Comparison of ENCODE assay signal across 22 mouse cellular contexts in genomic region chr5:9781107-9781506, GRCm38 (mm10). TPM values are rescaled to one million over a fixed set of nuclear protein-coding genes. Genes with fewer than 3 reads are reported as not detected.
DNase-seq lines count a peak whose midpoint lies in the region; ATAC-seq and TF ChIP-seq lines count a peak whose summit lies in the region.
"Had no signal": no experiment of that assay in that cellular context is flagged by ENCODE, and none has a peak within 500 bp of the region (broad histone marks: within the 10 kb centered on the region; RNA-seq: fewer than 3 reads in every experiment).

No protein-coding gene starts in this region.

- TF ChIP-seq POLR2A in brain, embryonic 14.5 days (IDR thresholded peaks at IDR 0.05; ENCODE audit: borderline replicate concordance, extremely low read depth, insufficient read depth, insufficient read length, poor library complexity, severe bottlenecking), result no peak

- no peaks in the 10 kb centered on the region for H3K36me3 ChIP-seq in forebrain, embryonic 13.5 days (ENCODE audit: poor library complexity, severe bottlenecking)
- H3K36me3 ChIP-seq in forebrain, embryonic 10.5 days (replicated peaks), result no peaks in the 10 kb centered on the region
- H3K36me3 ChIP-seq in limb, embryonic 13.5 days, result no peaks in the 10 kb centered on the region
- no peaks in the 10 kb centered on the region for H3K36me3 ChIP-seq in limb, embryonic 10.5 days
- no peaks in the 10 kb centered on the region for H3K36me3 ChIP-seq in midbrain, embryonic 13.5 days
- H3K36me3 ChIP-seq in midbrain, embryonic 11.5 days (ENCODE audit: control insufficient read depth, insufficient read depth, low read length), result no peaks in the 10 kb centered on the region
- H3K36me3 ChIP-seq: embryonic facial prominence, embryonic 10.5 days; heart, embryonic 10.5 days; hindbrain, embryonic 13.5 days had no signal

- no peak overlapping the region for H3K4me2 ChIP-seq in forebrain, embryonic 13.5 days
- no peak overlapping the region for H3K4me2 ChIP-seq in limb, embryonic 13.5 days (replicated peaks)
- no peak overlapping the region for H3K4me2 ChIP-seq in midbrain, embryonic 13.5 days (replicated peaks)
- no peak overlapping the region for H3K4me2 ChIP-seq in midbrain, embryonic 11.5 days
- H3K4me2 ChIP-seq: hindbrain, embryonic 13.5 days had no signal

- H3K9ac ChIP-seq in forebrain, embryonic 13.5 days, result no peak overlapping the region
- no peak overlapping the region for H3K9ac ChIP-seq in limb, embryonic 13.5 days
- no peak overlapping the region for H3K9ac ChIP-seq in midbrain, embryonic 13.5 days (replicated peaks)
- no peak overlapping the region for H3K9ac ChIP-seq in midbrain, embryonic 11.5 days (ENCODE audit: low read length)
- H3K9ac ChIP-seq: hindbrain, embryonic 13.5 days had no signal

- no peak for DNase-seq in forebrain, embryonic 10.5 days (ENCODE audit: extremely low spot score, low spot score)
- DNase-seq in limb, embryonic 10.5 days (ENCODE audit: low spot score), result no peak
- DNase-seq in midbrain, embryonic 11.5 days (ENCODE audit: low spot score, missing footprints), result no peak
- DNase-seq in brain, embryonic 14.5 days (ENCODE audit: low read depth), result peak; percentile 46
- DNase-seq: adrenal gland, postnatal 25 days; cerebellum, adult 2 months; cerebellum, postnatal 10 days; gastrocnemius, postnatal 36 days; heart, adult 18-20 months; heart, postnatal 10 days had no signal

- no peak overlapping the region for H3K4me3 ChIP-seq in forebrain, embryonic 13.5 days
- H3K4me3 ChIP-seq in forebrain, embryonic 10.5 days, result no peak overlapping the region
- H3K4me3 ChIP-seq in limb, embryonic 13.5 days, result no peak overlapping the region
- H3K4me3 ChIP-seq in limb, embryonic 10.5 days, result no peak overlapping the region
- no peak overlapping the region for H3K4me3 ChIP-seq in midbrain, embryonic 13.5 days (replicated peaks)
- H3K4me3 ChIP-seq in midbrain, embryonic 11.5 days (ENCODE audit: low read depth, low read length), result no peak overlapping the region
- H3K4me3 ChIP-seq: embryonic facial prominence, embryonic 10.5 days; heart, embryonic 10.5 days; hindbrain, embryonic 13.5 days had no signal

- H3K27me3 ChIP-seq in forebrain, embryonic 13.5 days, result no peaks in the 10 kb centered on the region
- H3K27me3 ChIP-seq in forebrain, embryonic 10.5 days (ENCODE audit: poor library complexity, severe bottlenecking), result no peaks in the 10 kb centered on the region
- no peaks in the 10 kb centered on the region for H3K27me3 ChIP-seq in limb, embryonic 13.5 days
- no peaks in the 10 kb centered on the region for H3K27me3 ChIP-seq in limb, embryonic 10.5 days (ENCODE audit: low read depth, poor library complexity, severe bottlenecking)
- H3K27me3 ChIP-seq in midbrain, embryonic 13.5 days, result no peaks in the 10 kb centered on the region
- H3K27me3 ChIP-seq in midbrain, embryonic 11.5 days (ENCODE audit: control insufficient read depth, insufficient read depth, low read length), result no peaks in the 10 kb centered on the region
- H3K27me3 ChIP-seq: hindbrain, embryonic 13.5 days had no signal

- H3K9me3 ChIP-seq in forebrain, embryonic 13.5 days (replicated peaks), result no peaks in the 10 kb centered on the region
- no peaks in the 10 kb centered on the region for H3K9me3 ChIP-seq in forebrain, embryonic 10.5 days
- H3K9me3 ChIP-seq in limb, embryonic 13.5 days, result no peaks in the 10 kb centered on the region
- no peaks in the 10 kb centered on the region for H3K9me3 ChIP-seq in limb, embryonic 10.5 days (replicated peaks)
- no peaks in the 10 kb centered on the region for H3K9me3 ChIP-seq in midbrain, embryonic 13.5 days
- H3K9me3 ChIP-seq in midbrain, embryonic 11.5 days (ENCODE audit: control insufficient read depth, low read length), result no peaks in the 10 kb centered on the region
- H3K9me3 ChIP-seq: embryonic facial prominence, embryonic 10.5 days; heart, embryonic 10.5 days; hindbrain, embryonic 13.5 days had no signal

- ATAC-seq in forebrain, embryonic 13.5 days, result peak; percentile 58; the same call in 1 of the 2 replicates
- ATAC-seq in limb, embryonic 13.5 days (ENCODE audit: low FRiP score, low read depth), result peak; percentile 64; the same call in 1 of the 2 replicates
- 0 out of 2 replicates have a peak, but pooled peaks have one; percentile 43 for ATAC-seq in midbrain, embryonic 13.5 days
- ATAC-seq in midbrain, embryonic 11.5 days (ENCODE audit: low FRiP score), result no peak
- ATAC-seq in megakaryocyte, adult 5-6 weeks (ENCODE audit: poor library complexity, severe bottlenecking), result no peak
- ATAC-seq: hindbrain, postnatal 0 days had no signal

- TF ChIP-seq CTCF in brain, embryonic 14.5 days (IDR thresholded peaks at IDR 0.05; ENCODE audit: borderline replicate concordance, extremely low read depth, insufficient read depth, insufficient read length), result no peak

- H3K4me1 ChIP-seq in forebrain, embryonic 13.5 days, result no peaks in the 10 kb centered on the region
- H3K4me1 ChIP-seq in forebrain, embryonic 10.5 days, result 0 out of 2 replicates have a peak, but pooled peaks cover 4% of the 10 kb centered on the region
- H3K4me1 ChIP-seq in limb, embryonic 13.5 days, result peaks cover 3% of the 10 kb centered on the region; the same call in 1 of the 2 replicates
- H3K4me1 ChIP-seq in limb, embryonic 10.5 days, result no peaks in the 10 kb centered on the region
- no peaks in the 10 kb centered on the region for H3K4me1 ChIP-seq in midbrain, embryonic 13.5 days (replicated peaks)
- no peaks in the 10 kb centered on the region for H3K4me1 ChIP-seq in midbrain, embryonic 11.5 days (ENCODE audit: control insufficient read depth, insufficient read depth, low read length)
- H3K4me1 ChIP-seq: embryonic facial prominence, embryonic 10.5 days; heart, embryonic 10.5 days; hindbrain, embryonic 13.5 days had no signal

- no peak overlapping the region for H3K27ac ChIP-seq in forebrain, embryonic 13.5 days
- no peak overlapping the region for H3K27ac ChIP-seq in forebrain, embryonic 10.5 days
- H3K27ac ChIP-seq in limb, embryonic 13.5 days, result no peak overlapping the region
- no peak overlapping the region for H3K27ac ChIP-seq in limb, embryonic 10.5 days
- no peak overlapping the region for H3K27ac ChIP-seq in midbrain, embryonic 13.5 days
- H3K27ac ChIP-seq in midbrain, embryonic 11.5 days (ENCODE audit: low read depth, low read length), result no peak overlapping the region
- H3K27ac ChIP-seq: embryonic facial prominence, embryonic 10.5 days; heart, embryonic 10.5 days; hindbrain, embryonic 13.5 days; hindbrain, postnatal 0 days had no signal

RNA-seq across cellular contexts. Expression of gene Grm3, which starts 56.1 kb away (rescaled TPM):
- 3.6 and 7.2 TPM in 2 replicates for polyA plus RNA-seq in forebrain, embryonic 13.5 days (2015; fragmentation: Nextera tagmentation; extraction: Ambion mirVana)
- polyA plus RNA-seq in forebrain, embryonic 10.5 days (2016; fragmentation: Nextera tagmentation; extraction: Ambion mirVana), result 0.16 and 0.36 TPM in 2 replicates
- 0.70 and 0.90 TPM in 2 replicates for polyA plus RNA-seq in limb, embryonic 13.5 days (2015; fragmentation: Nextera tagmentation; extraction: Ambion mirVana)
- polyA plus RNA-seq in limb, embryonic 10.5 days (2016; fragmentation: Nextera tagmentation; extraction: Ambion mirVana), result not detected in 2 replicates
- 17.8 and 20.7 TPM in 2 replicates for polyA plus RNA-seq in midbrain, embryonic 13.5 days (2015; fragmentation: Nextera tagmentation; extraction: Ambion mirVana)
- 4.2 and 5.0 TPM in 2 replicates for polyA plus RNA-seq in midbrain, embryonic 11.5 days (2014; fragmentation: Nextera tagmentation; extraction: Ambion mirVana)
- polyA plus RNA-seq in brain, embryonic 14.5 days (2012; rRNA removed), result 4.7 and 12.1 TPM in 2 replicates
- not detected in 2 replicates for total RNA-seq in megakaryocyte, adult 5-6 weeks (2015)
- not detected in 2 replicates for total RNA-seq in megakaryocyte, adult 5-6 weeks (2017)
- total RNA-seq: gastrocnemius, adult 8-10 months; gastrocnemius, postnatal 36 days; hematopoietic stem cell, adult 5-6 weeks; MEL had no signal
- polyA plus RNA-seq: C2C12 had no signal

Comparison
In these comparisons a context has a peak if more than half of its experiments do, and no peak if none do; other contexts are left out.
1. ATAC-seq: peak in forebrain, embryonic 13.5 days (single experiment), limb, embryonic 13.5 days (single experiment) and midbrain, embryonic 13.5 days (single experiment); none in midbrain, embryonic 11.5 days (single experiment) and megakaryocyte, adult 5-6 weeks (single experiment).